Mouse (Mus musculus) bone marrow, adult 2 months (tissue): ENCODE measurements around the gene Rps2.

ENCODE experiments used
- CTCF ChIP-seq: fragments of 200-500 bp; IDR thresholded peaks from 2 replicates; pipeline ENCODE4 v1.5.1; 2011; ENCODE audit warnings: low read length, control low read depth; ENCODE audit not compliant: control insufficient read depth, insufficient read depth
- POLR2A ChIP-seq: fragments of 200-500 bp; IDR thresholded peaks from 2 replicates; pipeline ENCODE4 v1.6.1; 2011; ENCODE audit warnings: low read depth, mild to moderate bottlenecking, control low read depth, low read length, borderline replicate concordance; ENCODE audit not compliant: control insufficient read depth

GRCm38 (mm10) chr17:24738238-24738637 is 20.3 kb downstream of the Rps2 start:
- TF ChIP-seq CTCF: no peak
- TF ChIP-seq POLR2A: no peak
